Mouse (Mus musculus) liver, adult 2 months (tissue): Measurements from ENCODE around the gene Dtd1.

Experiments used
- CTCF ChIP-seq: fragments of 200-500 bp; IDR thresholded peaks from 2 replicates; pipeline ENCODE4 v1.5.1; 2011; ENCODE audit warnings: low read depth, low read length, control low read depth
- POLR2A ChIP-seq: fragments of 200-500 bp; IDR thresholded peaks from 2 replicates; pipeline ENCODE4 v1.6.1; 2011; ENCODE audit warnings: low read length, control low read depth; ENCODE audit not compliant: insufficient read depth; ENCODE audit errors: extremely low read depth

DNA sequence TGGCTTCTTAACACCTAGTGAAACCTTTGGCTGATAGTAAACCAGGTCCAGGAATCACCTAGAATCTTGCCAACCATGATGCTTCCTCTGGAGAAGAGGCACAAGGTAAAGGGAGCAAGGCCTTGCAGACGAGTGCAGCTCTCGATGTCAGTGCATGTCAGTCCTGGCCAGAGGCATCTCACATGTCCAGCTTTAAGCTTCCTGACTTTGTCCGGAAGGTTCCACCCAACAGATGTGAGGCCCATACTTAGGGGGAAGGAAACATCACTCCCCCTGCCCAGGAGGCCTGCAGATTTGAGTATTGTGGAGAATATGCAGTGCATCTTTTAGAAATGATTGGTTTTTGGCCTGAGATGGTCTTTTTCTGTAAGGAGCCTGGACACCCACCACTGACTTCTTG, 127.4 kb downstream of the Dtd1 start:
- TF ChIP-seq CTCF = no peak
- TF ChIP-seq POLR2A = no peak
